Mouse (Mus musculus): ENCODE measurements around the gene Kit. TPM values are rescaled to one million over a fixed set of nuclear protein-coding genes. Genes with fewer than 3 reads are reported as not detected.

Kit gene
- 19.6 and 20.4 TPM in 2 replicates for polyA plus RNA-seq (2014; fragmentation: Nextera tagmentation; extraction: Ambion mirVana)

DNA sequence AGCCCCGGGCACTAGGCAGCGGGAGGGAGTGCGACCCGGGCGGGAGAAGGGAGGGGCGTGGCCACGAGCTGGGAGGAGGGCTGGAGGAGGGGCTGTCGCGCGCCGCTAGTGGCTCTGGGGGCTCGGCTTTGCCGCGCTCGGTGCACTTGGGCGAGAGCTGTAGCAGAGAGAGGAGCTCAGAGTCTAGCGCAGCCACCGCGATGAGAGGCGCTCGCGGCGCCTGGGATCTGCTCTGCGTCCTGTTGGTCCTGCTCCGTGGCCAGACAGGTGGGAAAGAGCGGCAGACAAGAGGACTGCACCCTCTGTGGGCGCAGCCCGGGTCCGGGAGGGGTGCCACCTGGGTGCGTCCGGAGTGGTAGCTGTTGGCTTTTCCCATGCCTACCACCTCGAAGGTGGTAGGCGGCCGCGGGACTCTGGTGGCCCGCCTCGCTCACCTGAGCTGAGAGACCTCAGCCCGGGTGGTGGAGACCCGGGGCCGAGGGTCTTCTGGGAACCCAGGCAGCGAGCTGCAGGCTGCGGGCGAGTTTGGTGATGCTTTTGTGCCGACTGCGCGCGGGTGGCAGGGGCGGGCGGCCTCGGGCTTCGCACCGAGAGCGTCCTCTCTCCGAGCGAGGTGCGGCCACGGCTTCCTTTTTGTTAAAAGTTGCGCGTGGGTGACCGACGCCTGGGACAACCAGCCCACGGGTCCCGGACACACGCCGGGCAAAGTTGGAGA, at the start of gene Kit:
Kit (plus strand) TSS at position 65 of the 715 bp plus-strand sequence.
- Histone ChIP-seq H3K27ac (ENCODE audit: low read depth, low read length) (no peak within 1 kb of the TSS), H3K27me3 (ENCODE audit: control insufficient read depth, insufficient read depth, low read length) (peaks cover 4% of the 10 kb centered on the region; the same call in 1 of the 2 replicates), H3K4me1 (ENCODE audit: control insufficient read depth, insufficient read depth, low read length) (peaks cover 8% of the 10 kb centered on the region), H3K4me3 (ENCODE audit: low read depth, low read length) (peak within 1 kb of the TSS; percentile 68), H3K9me3 (ENCODE audit: control insufficient read depth, low read length) (no peaks in the 10 kb centered on the region), H3K36me3 (ENCODE audit: control insufficient read depth, insufficient read depth, low read length) (no peaks in the 10 kb centered on the region), H3K9ac (ENCODE audit: low read length) (peak within 1 kb of the TSS; percentile 73), H3K4me2 (peak within 1 kb of the TSS; percentile 100)
- ATAC-seq (ENCODE audit: low FRiP score) (peak; percentile 93), DNase-seq (ENCODE audit: low spot score, missing footprints) (peak; percentile 99)
- WGBS: under 1% methylated on average over 54 of the region's 65 CpGs

DNA sequence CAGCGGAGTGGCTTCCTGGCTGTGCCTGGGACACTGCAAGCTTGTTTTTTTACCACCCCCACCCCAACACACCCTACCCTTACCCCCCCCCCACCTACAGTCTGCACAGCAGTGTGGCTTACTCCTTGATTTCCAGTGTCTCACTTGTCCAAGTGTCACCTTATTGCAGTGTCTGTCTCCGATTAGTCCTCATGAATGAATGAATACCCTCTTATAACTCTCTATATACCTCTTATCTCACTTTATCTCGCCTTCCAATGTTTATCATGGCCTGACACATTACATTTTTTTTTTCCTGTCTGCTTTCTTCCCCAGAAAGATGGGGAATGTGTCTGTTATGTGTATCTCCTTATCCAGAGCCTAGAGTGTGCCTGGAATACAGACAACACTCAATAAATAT, 38.6 kb upstream of the Kit start:
- no peaks in the 10 kb centered on the region for H3K4me1 ChIP-seq (ENCODE audit: control insufficient read depth, insufficient read depth, low read length)
- no peaks in the 10 kb centered on the region for H3K27me3 ChIP-seq (ENCODE audit: control insufficient read depth, insufficient read depth, low read length)
- no peak overlapping the region for H3K4me2 ChIP-seq
- 74% methylated on average over 3 of the region's 3 CpGs for WGBS
- no peak for ATAC-seq (ENCODE audit: low FRiP score)
- H3K9me3 ChIP-seq (ENCODE audit: control insufficient read depth, low read length): no peaks in the 10 kb centered on the region
- H3K4me3 ChIP-seq (ENCODE audit: low read depth, low read length): no peak overlapping the region
- DNase-seq (ENCODE audit: low spot score, missing footprints): no peak
- H3K36me3 ChIP-seq (ENCODE audit: control insufficient read depth, insufficient read depth, low read length): no peaks in the 10 kb centered on the region
- no peak overlapping the region for H3K9ac ChIP-seq (ENCODE audit: low read length)
- H3K27ac ChIP-seq (ENCODE audit: low read depth, low read length): no peak overlapping the region

DNA sequence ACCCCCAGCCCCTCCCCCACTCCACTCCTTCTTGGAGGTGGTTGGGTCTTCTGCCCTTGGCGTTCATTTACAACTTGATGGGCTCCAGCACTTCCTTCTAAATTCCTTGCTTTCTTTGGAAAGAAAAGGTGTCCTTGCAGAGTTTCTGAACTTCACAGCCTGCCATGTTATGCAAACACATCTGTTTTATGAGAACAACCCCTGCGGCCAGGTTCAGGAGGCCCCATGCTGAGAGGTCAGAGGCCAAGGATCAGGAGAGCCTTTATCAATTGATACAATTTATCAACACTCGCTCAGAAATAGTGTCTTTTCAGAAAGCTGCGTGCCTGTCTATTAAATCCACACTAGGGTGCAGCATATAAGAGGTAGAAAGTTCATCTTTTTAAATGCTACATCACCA, 37.0 kb upstream of the Kit start:
- Histone ChIP-seq H3K27me3 (ENCODE audit: control insufficient read depth, insufficient read depth, low read length) (no peaks in the 10 kb centered on the region), H3K27ac (ENCODE audit: low read depth, low read length) (no peak overlapping the region), H3K9ac (ENCODE audit: low read length) (no peak overlapping the region), H3K9me3 (ENCODE audit: control insufficient read depth, low read length) (no peaks in the 10 kb centered on the region), H3K4me1 (ENCODE audit: control insufficient read depth, insufficient read depth, low read length) (no peaks in the 10 kb centered on the region), H3K4me3 (ENCODE audit: low read depth, low read length) (no peak overlapping the region), H3K36me3 (ENCODE audit: control insufficient read depth, insufficient read depth, low read length) (no peaks in the 10 kb centered on the region), H3K4me2 (no peak overlapping the region)
- ATAC-seq (ENCODE audit: low FRiP score): no peak
- WGBS: 39% methylated on average over 4 of the region's 4 CpGs
- no peak for DNase-seq (ENCODE audit: low spot score, missing footprints)

DNA sequence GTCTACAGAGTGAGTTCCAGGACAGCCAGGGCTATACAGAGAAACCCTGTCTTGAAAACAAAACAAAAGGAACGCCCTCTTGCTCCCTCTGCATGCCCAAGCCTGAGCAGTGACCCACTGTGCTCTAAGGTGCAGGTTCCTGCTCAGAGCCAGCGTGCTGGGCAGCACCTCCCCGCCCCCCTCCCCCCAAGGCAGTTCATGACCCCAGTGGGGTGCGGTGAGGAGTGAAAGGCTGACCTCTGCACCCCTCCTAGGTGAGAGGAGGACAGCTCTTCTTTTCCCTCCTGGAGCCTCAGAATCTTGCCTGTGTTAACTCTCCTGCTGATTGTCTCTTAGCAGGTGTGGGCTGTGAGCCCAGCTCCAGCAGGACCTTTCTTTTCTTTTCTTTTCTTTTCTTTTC, 36.3 kb upstream of the Kit start:
- DNase-seq (ENCODE audit: low spot score, missing footprints) (peak; percentile 37), ATAC-seq (ENCODE audit: low FRiP score) (no peak)
- Histone ChIP-seq H3K27ac (ENCODE audit: low read depth, low read length) (no peak overlapping the region), H3K4me2 (no peak overlapping the region), H3K9me3 (ENCODE audit: control insufficient read depth, low read length) (no peaks in the 10 kb centered on the region), H3K27me3 (ENCODE audit: control insufficient read depth, insufficient read depth, low read length) (no peaks in the 10 kb centered on the region), H3K9ac (ENCODE audit: low read length) (no peak overlapping the region), H3K4me1 (ENCODE audit: control insufficient read depth, insufficient read depth, low read length) (no peaks in the 10 kb centered on the region), H3K36me3 (ENCODE audit: control insufficient read depth, insufficient read depth, low read length) (no peaks in the 10 kb centered on the region), H3K4me3 (ENCODE audit: low read depth, low read length) (no peak overlapping the region)
- WGBS: 31% methylated on average over 4 of the region's 4 CpGs

DNA sequence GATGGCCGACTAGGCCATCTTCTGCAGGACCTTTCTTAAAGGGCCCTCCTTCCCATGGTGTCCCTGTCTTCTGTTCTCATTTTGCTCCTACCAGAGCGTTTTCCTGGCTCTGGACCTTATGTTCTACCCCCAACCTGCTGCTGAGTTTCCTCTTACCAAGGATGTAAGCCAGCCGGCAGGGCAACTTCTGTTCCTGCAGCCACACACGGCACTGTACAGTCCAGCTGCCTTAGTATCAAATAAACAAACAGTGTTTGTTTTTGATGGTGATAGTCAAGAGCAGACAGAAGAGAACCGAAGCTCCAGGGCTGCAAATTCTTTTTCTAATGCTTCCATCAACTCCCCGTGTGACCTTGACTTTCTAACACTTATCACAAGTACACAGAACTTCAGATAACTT, 35.6 kb upstream of the Kit start:
- ATAC-seq (ENCODE audit: low FRiP score) (no peak), DNase-seq (ENCODE audit: low spot score, missing footprints) (peak; percentile 75)
- Histone ChIP-seq H3K27me3 (ENCODE audit: control insufficient read depth, insufficient read depth, low read length) (no peaks in the 10 kb centered on the region), H3K27ac (ENCODE audit: low read depth, low read length) (no peak overlapping the region), H3K4me1 (ENCODE audit: control insufficient read depth, insufficient read depth, low read length) (no peaks in the 10 kb centered on the region), H3K9ac (ENCODE audit: low read length) (no peak overlapping the region), H3K4me2 (no peak overlapping the region), H3K9me3 (ENCODE audit: control insufficient read depth, low read length) (no peaks in the 10 kb centered on the region), H3K36me3 (ENCODE audit: control insufficient read depth, insufficient read depth, low read length) (no peaks in the 10 kb centered on the region), H3K4me3 (ENCODE audit: low read depth, low read length) (no peak overlapping the region)
- WGBS: 53% methylated on average over 6 of the region's 6 CpGs

DNA sequence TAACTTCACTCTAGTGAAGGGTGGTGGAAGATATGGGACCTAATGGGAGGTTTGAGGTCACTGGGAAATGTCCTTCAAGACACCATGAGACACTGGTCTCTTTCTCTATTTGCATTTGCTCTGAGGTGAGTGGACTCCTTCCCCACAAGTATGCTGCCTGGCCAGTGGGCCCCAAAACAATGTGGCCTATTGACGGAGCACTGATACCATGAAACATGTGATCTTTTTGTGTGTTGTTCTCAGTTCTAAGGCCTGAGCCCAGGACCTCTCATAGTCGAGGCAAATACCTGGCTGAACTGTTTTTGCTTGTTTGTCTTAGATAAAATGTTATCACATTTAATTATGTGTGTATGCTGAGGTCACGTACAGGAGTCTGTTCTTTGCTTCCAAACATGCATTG, 31.0 kb upstream of the Kit start:
- no peak overlapping the region for H3K27ac ChIP-seq (ENCODE audit: low read depth, low read length)
- H3K4me3 ChIP-seq (ENCODE audit: low read depth, low read length): no peak overlapping the region
- no peak overlapping the region for H3K9ac ChIP-seq (ENCODE audit: low read length)
- 84% methylated on average over 3 of the region's 3 CpGs for WGBS
- H3K4me2 ChIP-seq: no peak overlapping the region
- H3K36me3 ChIP-seq (ENCODE audit: control insufficient read depth, insufficient read depth, low read length): no peaks in the 10 kb centered on the region
- ATAC-seq (ENCODE audit: low FRiP score) (no peak), DNase-seq (ENCODE audit: low spot score, missing footprints) (peak; percentile 69)
- no peaks in the 10 kb centered on the region for H3K4me1 ChIP-seq (ENCODE audit: control insufficient read depth, insufficient read depth, low read length)
- no peaks in the 10 kb centered on the region for H3K9me3 ChIP-seq (ENCODE audit: control insufficient read depth, low read length)
- H3K27me3 ChIP-seq (ENCODE audit: control insufficient read depth, insufficient read depth, low read length): no peaks in the 10 kb centered on the region

DNA sequence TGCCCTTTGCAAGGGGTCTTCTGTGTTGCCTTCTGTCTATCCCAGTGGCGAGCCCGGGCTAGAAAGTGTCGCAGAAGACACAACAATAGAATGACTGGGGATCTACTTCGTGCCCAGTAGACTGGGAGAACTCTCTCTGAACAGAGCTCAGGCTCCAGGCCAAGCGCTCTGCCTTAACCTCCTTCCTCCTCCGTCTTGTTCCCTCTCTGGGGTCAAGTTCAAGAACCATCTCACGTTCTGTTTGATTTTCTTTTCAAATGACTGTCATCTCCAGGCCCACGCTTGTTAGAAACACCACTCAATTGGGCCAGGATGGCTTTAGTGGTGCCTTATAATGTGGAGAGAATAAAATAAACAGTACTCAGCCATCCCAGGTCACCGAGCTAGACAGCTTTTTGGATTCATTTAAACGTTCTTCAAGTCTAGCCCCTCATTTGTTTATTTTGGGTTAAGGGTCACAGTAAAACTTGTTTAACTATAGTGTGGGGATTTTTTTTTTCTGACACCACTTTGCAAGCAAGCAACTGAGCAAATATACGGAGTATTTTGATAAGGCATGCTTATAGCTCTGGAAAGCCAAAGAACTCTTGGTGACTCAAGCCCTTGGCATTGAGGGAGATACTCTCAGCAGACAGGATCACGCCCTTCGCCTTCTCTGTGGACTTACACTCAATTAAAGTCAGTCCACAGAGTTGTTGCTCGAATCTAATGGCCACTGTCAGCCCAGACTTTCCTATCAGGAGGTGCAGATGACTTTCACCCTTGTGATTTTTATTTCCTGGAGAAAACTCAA, 30.0 kb upstream of the Kit start:
- H3K4me3 ChIP-seq (ENCODE audit: low read depth, low read length): no peak overlapping the region
- no peak overlapping the region for H3K4me2 ChIP-seq
- H3K27ac ChIP-seq (ENCODE audit: low read depth, low read length): no peak overlapping the region
- DNase-seq (ENCODE audit: low spot score, missing footprints): peak; percentile 35
- 81% methylated on average over 14 of the region's 14 CpGs for WGBS
- H3K36me3 ChIP-seq (ENCODE audit: control insufficient read depth, insufficient read depth, low read length): no peaks in the 10 kb centered on the region
- no peak overlapping the region for H3K9ac ChIP-seq (ENCODE audit: low read length)
- no peaks in the 10 kb centered on the region for H3K4me1 ChIP-seq (ENCODE audit: control insufficient read depth, insufficient read depth, low read length)
- ATAC-seq (ENCODE audit: low FRiP score): no peak
- no peaks in the 10 kb centered on the region for H3K27me3 ChIP-seq (ENCODE audit: control insufficient read depth, insufficient read depth, low read length)
- H3K9me3 ChIP-seq (ENCODE audit: control insufficient read depth, low read length): no peaks in the 10 kb centered on the region

DNA sequence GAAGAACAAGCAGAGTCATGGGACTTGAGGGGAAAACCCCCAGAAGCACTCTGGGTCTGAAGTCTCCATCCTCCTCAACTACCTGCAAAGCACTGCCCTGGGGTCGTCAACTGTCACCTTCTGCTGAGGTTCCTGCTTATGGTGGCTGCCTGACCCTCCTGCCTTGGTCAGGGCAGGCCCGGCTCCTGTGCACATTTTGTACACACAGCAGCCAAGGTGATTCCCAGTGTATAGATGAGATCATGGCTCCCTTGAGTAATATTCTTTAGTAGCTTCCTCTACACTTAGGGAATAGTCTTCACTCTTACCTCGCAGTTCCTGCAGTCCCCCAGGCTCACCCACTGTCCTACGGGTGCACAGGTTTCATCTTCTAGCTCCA, 29.5 kb upstream of the Kit start:
- H3K27ac ChIP-seq (ENCODE audit: low read depth, low read length): no peak overlapping the region
- DNase-seq (ENCODE audit: low spot score, missing footprints) (peak; percentile 26), ATAC-seq (ENCODE audit: low FRiP score) (no peak)
- no peak overlapping the region for H3K4me2 ChIP-seq
- H3K4me1 ChIP-seq (ENCODE audit: control insufficient read depth, insufficient read depth, low read length): no peaks in the 10 kb centered on the region
- H3K27me3 ChIP-seq (ENCODE audit: control insufficient read depth, insufficient read depth, low read length): no peaks in the 10 kb centered on the region
- H3K36me3 ChIP-seq (ENCODE audit: control insufficient read depth, insufficient read depth, low read length): no peaks in the 10 kb centered on the region
- no peak overlapping the region for H3K9ac ChIP-seq (ENCODE audit: low read length)
- H3K9me3 ChIP-seq (ENCODE audit: control insufficient read depth, low read length): no peaks in the 10 kb centered on the region
- 82% methylated on average over 4 of the region's 4 CpGs for WGBS
- H3K4me3 ChIP-seq (ENCODE audit: low read depth, low read length): no peak overlapping the region

DNA sequence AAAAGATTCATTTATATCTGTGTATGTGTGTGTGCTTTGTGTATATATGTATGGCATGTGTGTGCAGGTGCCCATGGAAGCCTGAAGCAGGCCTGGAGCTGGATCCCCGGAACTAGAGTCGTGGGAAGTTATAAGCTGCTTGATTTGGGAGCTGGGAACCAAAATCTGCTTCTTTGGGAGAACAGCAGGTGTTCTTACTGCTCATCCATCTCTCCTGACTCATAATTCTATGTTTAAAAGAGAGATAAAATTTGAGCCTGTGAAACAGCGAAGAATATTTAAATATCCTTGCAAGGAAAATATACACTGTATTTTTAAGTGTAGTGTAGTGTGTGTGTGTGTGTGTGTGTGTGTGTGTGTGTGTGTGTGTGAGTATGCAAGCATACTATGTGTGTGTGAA, 21.7 kb upstream of the Kit start:
- Histone ChIP-seq H3K36me3 (ENCODE audit: control insufficient read depth, insufficient read depth, low read length) (no peaks in the 10 kb centered on the region), H3K27ac (ENCODE audit: low read depth, low read length) (no peak overlapping the region), H3K4me2 (no peak overlapping the region), H3K4me1 (ENCODE audit: control insufficient read depth, insufficient read depth, low read length) (no peaks in the 10 kb centered on the region), H3K9ac (ENCODE audit: low read length) (no peak overlapping the region), H3K4me3 (ENCODE audit: low read depth, low read length) (no peak overlapping the region), H3K9me3 (ENCODE audit: control insufficient read depth, low read length) (peaks cover 2% of the 10 kb centered on the region; the same call in 1 of the 2 replicates), H3K27me3 (ENCODE audit: control insufficient read depth, insufficient read depth, low read length) (no peaks in the 10 kb centered on the region)
- DNase-seq (ENCODE audit: low spot score, missing footprints) (no peak), ATAC-seq (ENCODE audit: low FRiP score) (no peak)
- 90% methylated on average over 3 of the region's 3 CpGs for WGBS

Data from midbrain, embryonic 11.5 days (tissue).